Mouse (Mus musculus) frontal cortex, adult 2 months (tissue): ENCODE data around the gene Vmn1r139. TPM values are rescaled to one million over a fixed set of nuclear protein-coding genes. Genes with fewer than 3 reads are reported as not detected.
"Not testable (repeated sequence)": the region's sequence is repeated elsewhere in the genome, so short reads cannot be mapped to it uniquely, and the experiment has no call there.

Experiments used
- DNase-seq, 2 experiments: peaks; one replicate each; pipeline ENCODE4 v3.0.0; 2022; ENCODE audit warnings: low spot score in 1 of 2; ENCODE audit errors: extremely low spot score in 1 of 2
- polyA plus RNA-seq: library from polyadenylated mRNA; depleted of rRNA; stranded (reverse); fragments of >200 nt; gene quantifications from 2 replicates; pipeline ENCODE4 v1.2.3, GENCODE M21; 2012; rRNA removed

The Vmn1r139 gene
- not detected in 2 replicates for polyA plus RNA-seq

DNA sequence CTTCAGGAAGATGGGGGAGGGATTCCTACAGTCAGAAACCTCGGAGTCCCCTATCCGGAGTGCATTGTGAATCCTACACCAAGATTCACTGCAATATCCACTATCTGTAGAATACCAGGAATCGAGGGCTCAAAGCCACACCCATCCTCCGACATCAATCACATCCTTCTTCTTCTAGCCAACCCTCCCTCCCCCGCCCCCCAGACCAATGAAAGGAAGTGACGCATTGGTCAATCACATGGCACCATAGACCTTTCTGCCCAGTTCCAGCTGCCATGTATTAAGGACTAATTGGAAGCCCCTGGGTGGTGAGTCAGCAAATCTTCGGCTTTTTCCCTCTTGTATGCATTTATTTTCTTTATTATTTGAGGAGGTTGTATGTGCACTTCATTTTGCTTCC is at the start of gene Vmn1r139:
TSS of gene Vmn1r139 (plus strand) at position 301 of the 400 bp plus-strand sequence.
- not testable (repeated sequence) for DNase-seq

DNA sequence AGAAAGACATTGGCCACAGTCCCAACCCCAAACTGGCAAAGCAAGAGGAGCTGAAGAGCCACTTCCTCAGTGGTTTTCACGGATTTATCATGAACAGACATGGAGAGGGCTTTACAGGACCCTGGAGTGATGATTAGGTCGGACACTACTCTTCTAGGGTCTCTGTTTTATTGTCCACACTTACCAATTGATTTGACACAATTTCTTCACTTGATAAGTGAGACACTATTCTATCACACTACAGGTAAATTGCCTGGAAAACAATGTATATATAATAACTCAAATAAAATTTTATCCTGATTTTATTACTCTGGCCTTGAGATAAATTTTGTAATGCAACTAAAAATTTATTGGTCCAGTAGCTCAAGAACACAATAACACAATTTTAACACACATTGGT is 40.1 kb upstream of the Vmn1r139 start, which contains the start of gene Vmn1r138:
TSS of gene Vmn1r138 (minus strand) at position 101 of the 400 bp plus-strand sequence.
- DNase-seq: not testable (repeated sequence)

DNA sequence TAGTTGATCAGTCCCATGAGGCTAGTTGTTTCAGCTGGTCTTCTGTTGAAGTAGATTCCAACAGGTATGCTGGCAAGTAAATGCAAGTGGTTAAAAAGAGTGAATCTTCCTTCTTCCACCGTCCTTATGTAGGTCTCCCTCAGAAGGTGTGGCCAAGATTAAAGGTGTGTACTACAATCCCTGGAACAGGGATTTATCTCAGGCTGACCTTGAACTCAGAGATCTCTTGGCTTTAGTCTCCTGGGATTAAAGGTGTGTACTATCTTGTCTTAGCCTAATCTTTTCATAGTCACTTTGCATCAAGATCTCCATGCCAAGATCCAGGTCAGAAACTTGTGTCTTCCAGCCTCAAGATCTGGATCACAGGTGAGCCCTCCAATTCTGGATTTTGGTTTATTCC is 12.7 kb upstream of the Vmn1r139 start, which contains the start of gene Gm6176:
TSS of gene Gm6176 (minus strand) at position 101 of the 400 bp plus-strand sequence.
- DNase-seq: not testable (repeated sequence)

DNA sequence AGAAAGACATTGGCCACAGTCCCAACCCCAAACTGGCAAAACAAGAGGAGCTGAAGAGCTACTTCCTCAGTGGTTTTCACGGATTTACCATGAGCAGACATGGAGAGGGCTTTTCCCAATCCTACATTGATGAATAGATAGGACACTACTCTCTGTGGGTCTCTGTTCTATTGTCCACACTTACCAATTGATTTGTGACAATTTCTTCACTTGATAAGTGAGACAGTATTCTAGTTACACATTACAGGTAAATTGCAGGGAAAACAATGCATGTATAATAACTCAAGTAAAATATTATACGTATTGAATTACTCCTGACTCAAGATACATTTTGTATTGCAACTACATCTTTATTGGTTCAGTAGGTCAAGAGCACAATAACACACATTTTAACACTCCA is 49.3 kb downstream of the Vmn1r139 start, which contains the start of gene Gm16451:
TSS of gene Gm16451 (minus strand) at position 101 of the 400 bp plus-strand sequence.
- not testable (repeated sequence) for DNase-seq

DNA sequence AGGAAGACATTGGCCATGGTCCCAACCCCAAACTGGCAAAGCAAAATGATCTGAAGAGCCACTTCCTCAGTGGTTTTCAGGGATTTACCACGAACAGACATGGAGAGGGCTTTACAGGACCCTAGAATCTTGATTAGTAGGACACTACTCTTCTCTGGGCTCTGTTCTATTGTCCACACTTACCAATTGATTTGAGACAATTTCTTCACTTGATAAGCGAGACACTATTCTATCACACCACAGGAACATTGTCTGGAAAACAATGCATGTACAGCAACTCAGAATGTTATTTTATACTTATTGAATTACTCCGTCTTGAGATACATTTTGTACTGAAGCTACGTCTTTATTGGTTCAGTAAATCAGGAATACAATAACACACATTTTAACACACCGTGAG is 65.8 kb downstream of the Vmn1r139 start, which contains the start of gene Gm10666:
TSS of gene Gm10666 (minus strand) at position 101 of the 400 bp plus-strand sequence.
- DNase-seq: not testable (repeated sequence)

Other genes with a start within 250 kb of the Vmn1r139 start
- not detected in 2 replicates for gene Vmn1r135, start 236.7 kb upstream of the Vmn1r139 start, polyA plus RNA-seq
- gene Gm5725, start 224.8 kb upstream of the Vmn1r139 start, polyA plus RNA-seq: not detected in 2 replicates
- not detected in 2 replicates for gene Gm5891, start 147.8 kb upstream of the Vmn1r139 start, polyA plus RNA-seq
- gene Vmn1r137, start 74.5 kb upstream of the Vmn1r139 start, polyA plus RNA-seq: not detected in 2 replicates
- gene Vmn1r138, start 40.2 kb upstream of the Vmn1r139 start, polyA plus RNA-seq: not detected in 2 replicates
- not detected in 2 replicates for gene Gm6176, start 12.8 kb upstream of the Vmn1r139 start, polyA plus RNA-seq
- not detected in 2 replicates for gene Gm16451, start 49.2 kb downstream of the Vmn1r139 start, polyA plus RNA-seq
- not detected in 2 replicates for gene Gm10666, start 65.7 kb downstream of the Vmn1r139 start, polyA plus RNA-seq
- not detected in 2 replicates for gene Vmn1r142, start 95.0 kb downstream of the Vmn1r139 start, polyA plus RNA-seq
- gene Vmn1r143, start 120.3 kb downstream of the Vmn1r139 start, polyA plus RNA-seq: not detected in 2 replicates
- gene Gm8653, start 132.2 kb downstream of the Vmn1r139 start, polyA plus RNA-seq: not detected in 2 replicates
- not detected in 2 replicates for gene Gm8453, start 160.4 kb downstream of the Vmn1r139 start, polyA plus RNA-seq